Mouse (Mus musculus) cortical plate, adult 2 months (tissue): Measurements from ENCODE around the gene Zbtb37. TPM values are rescaled to one million over a fixed set of nuclear protein-coding genes. Genes with fewer than 3 reads are reported as not detected.
"Not testable (repeated sequence)": the region's sequence is repeated elsewhere in the genome, so short reads cannot be mapped to it uniquely, and the experiment has no call there.

Source experiments
- H3K27ac ChIP-seq: fragments of 200-500 bp; 2 replicates; pipeline ENCODE4 v1.5.1; 2012; ENCODE audit warnings: low read length, control low read depth, inconsistent platforms; ENCODE audit not compliant: insufficient read depth
- H3K4me1 ChIP-seq: fragments of 200-500 bp; 2 replicates; pipeline ENCODE4 v1.6.1; 2011; ENCODE audit warnings: low read length; ENCODE audit not compliant: control insufficient read depth, insufficient read depth
- H3K4me3 ChIP-seq: fragments of 200-500 bp; 2 replicates; pipeline ENCODE4 v1.5.1; 2011; ENCODE audit warnings: mild to moderate bottlenecking, low read length, control low read depth; ENCODE audit not compliant: insufficient read depth
- CTCF ChIP-seq: fragments of 200-500 bp; IDR thresholded peaks from 2 replicates; pipeline ENCODE4 v1.5.1; 2011; ENCODE audit warnings: mild to moderate bottlenecking, control low read depth, low read length; ENCODE audit not compliant: insufficient read depth; ENCODE audit errors: extremely low read depth
- POLR2A ChIP-seq: fragments of 200-500 bp; IDR thresholded peaks from 2 replicates; pipeline ENCODE4 v1.6.1; 2011; ENCODE audit warnings: mild to moderate bottlenecking, low read length, control low read depth; ENCODE audit not compliant: insufficient read depth; ENCODE audit errors: extremely low read depth
- polyA plus RNA-seq: library from polyadenylated mRNA; depleted of rRNA; stranded (reverse); fragments of >200 nt; gene quantifications from 2 replicates; pipeline ENCODE4 v1.2.3, GENCODE M21; 2012

Gene Zbtb37
- polyA plus RNA-seq, 1 experiment, result 4.8 TPM

DNA sequence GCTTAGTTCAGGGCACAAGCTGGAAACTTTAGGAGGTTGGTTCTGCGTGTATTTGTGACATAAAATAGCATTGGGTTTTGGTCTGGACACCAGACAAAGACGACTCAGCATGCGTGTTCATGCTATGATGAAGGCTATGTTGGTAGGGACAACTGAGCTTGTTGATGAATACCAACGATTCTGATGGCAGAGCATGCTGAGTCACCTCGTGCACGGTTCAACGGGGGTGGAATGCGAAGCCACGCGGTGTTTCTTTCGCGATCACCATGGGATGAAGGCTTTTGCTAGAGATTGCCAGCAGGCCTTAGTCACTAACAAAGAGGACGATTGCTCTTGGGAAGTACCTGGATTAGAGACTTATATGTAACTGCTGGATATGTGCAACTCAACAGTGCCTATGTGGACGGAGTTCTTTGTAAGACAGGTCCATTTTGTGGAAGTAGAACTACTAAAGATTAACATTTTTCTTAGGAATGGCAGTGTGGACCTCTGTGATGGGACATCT is 684 bp upstream of the Zbtb37 start:
- H3K27ac ChIP-seq, result peak overlapping the region; percentile 80
- TF ChIP-seq POLR2A (no peak), CTCF (no peak)
- no peaks in the 10 kb centered on the region; the same call in 1 of the 2 replicates for H3K4me1 ChIP-seq
- H3K4me3 ChIP-seq, result peak overlapping the region; percentile 91

DNA sequence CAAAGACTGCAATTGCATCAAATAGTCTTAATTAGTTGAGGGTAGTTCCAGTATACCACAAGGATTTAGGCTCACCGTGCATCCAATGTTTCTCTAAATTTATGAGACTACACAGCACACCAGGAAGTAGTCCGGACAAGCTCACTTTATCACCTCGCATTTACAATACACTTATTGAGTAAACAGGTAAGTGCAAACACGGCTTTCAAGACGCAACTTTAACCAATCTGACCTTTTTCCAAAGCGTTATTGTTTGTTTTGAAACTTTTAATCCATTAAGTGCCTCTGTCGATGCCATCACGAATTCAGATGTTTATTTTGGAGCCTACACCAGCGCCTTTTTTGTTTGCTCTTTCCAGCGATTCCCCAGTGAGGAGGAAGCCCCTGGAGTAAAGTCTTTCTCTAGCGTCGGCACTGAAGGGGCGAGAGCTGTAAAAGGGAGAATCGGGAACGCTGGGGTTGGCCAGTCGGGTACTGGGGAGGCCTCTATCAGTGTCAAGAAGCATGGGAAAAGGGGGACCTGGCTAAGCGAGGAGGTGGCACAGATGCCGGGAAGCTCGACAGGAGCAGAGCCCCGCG is 704 bp downstream of the Zbtb37 start:
- Histone ChIP-seq H3K27ac (peak overlapping the region; percentile 44; the same call in 1 of the 2 replicates), H3K4me1 (no peaks in the 10 kb centered on the region; the same call in 1 of the 2 replicates), H3K4me3 (peak overlapping the region; percentile 91)
- no peak for TF ChIP-seq CTCF
- TF ChIP-seq POLR2A, result no peak

DNA sequence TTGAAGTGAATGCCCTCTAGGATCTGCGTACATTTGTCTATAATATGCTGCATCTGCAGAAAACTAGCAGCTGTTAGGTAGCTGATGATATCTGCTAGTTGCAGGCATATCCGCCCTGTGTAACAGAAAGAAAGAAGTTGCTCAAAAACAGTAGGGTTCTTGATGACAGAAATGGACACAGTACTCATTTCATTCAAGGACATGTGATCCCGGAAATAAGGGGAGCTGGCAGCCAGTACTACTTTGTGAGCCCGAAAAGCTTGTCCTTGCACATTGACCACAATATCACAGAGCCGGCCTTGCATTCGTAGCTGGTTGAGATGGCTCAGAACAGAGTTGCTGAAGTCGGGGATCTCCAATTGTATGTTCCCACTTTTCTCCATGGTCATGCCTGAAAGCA is 2.3 kb downstream of the Zbtb37 start:
- TF ChIP-seq CTCF (no peak), POLR2A (no peak)
- Histone ChIP-seq H3K4me1 (no peaks in the 10 kb centered on the region; the same call in 1 of the 2 replicates), H3K27ac (no peak overlapping the region), H3K4me3 (no peak overlapping the region)

DNA sequence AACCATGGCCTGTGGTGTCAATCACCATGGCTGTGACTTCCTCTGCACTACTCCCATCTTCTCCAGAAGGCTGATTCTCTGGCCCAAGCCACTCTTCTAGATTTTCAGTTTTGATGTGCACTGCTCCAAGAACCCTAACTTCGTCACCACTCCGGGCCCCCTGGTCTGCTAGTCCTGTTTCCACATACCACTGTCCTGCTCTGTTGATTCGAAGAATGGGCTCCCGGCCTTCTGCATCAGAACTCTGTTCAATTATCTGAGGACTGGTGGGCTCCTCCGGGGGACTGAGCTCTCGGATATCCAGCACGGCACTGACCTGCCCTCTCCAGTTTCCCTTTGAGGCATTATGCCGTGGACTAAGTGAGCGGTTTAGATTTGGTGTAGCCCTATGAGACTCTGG is 2.8 kb downstream of the Zbtb37 start:
- no peak overlapping the region for H3K27ac ChIP-seq
- no peak for TF ChIP-seq CTCF
- no peak for TF ChIP-seq POLR2A
- no peak overlapping the region for H3K4me3 ChIP-seq
- H3K4me1 ChIP-seq, result no peaks in the 10 kb centered on the region; the same call in 1 of the 2 replicates

DNA sequence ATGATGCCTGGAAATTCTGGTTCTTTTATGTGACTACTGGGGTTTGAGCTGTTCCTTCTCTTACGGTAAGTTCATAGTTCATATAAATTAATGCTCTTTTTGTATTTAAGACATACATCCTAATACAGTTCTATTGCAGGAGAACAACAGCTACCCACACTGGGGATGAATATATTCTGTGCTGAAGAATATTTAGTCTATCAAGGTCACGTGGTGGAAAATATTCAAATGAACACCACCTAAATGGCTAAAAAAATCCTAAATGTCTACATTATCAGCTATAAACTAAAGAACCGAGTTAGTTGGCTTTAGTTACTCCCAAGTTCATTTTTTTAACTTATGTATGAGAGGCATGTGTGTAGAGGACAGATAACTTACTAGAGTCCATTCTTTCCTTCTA is 4.6 kb downstream of the Zbtb37 start:
- TF ChIP-seq POLR2A, result no peak
- no peak for TF ChIP-seq CTCF
- no peak overlapping the region for H3K4me3 ChIP-seq
- H3K4me1 ChIP-seq, result no peaks in the 10 kb centered on the region; the same call in 1 of the 2 replicates
- H3K27ac ChIP-seq, result no peak overlapping the region

DNA sequence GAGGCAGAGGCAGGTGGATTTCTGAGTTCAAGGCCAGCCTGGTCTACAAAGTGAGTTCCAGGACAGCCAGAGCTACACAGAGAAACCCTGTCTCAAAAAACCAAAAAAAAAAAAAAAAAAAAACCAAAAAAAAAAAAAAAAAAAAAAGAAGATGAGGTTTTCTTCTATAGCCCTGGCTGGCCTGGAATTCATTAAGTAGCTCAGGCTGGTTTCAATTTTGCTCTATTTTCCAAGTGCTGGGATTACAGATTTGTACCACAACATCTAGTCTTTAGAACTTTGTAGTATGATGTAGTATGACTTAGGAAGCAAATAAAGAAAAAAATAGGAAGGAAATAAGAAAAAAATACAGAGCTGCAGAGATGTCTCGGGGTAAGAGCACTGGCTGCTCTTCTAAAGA is 6.2 kb downstream of the Zbtb37 start:
- H3K27ac ChIP-seq, H3K4me3 ChIP-seq, H3K4me1 ChIP-seq: not testable (repeated sequence)

DNA sequence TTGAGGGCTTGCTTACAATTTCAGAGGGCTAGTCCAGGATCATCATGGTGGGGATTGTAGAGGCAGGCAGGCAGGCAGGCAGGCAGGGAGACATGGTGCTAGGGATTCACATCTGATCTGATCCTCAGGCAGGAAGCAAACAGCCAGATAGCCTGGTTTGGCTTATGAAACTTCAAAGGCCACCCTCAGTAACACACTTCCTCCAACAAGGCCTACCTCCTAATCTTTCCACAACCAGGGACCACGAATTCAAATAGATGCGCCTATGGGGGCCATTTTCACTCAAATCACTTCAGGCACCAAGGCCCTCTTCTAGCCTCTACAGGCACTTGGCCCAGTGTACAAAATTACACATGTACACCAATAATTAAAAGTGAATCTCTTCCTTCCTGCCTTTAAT is 7.5 kb downstream of the Zbtb37 start:
- H3K27ac ChIP-seq, result no peak overlapping the region
- H3K4me1 ChIP-seq, result no peaks in the 10 kb centered on the region
- TF ChIP-seq POLR2A (no peak), CTCF (no peak)
- H3K4me3 ChIP-seq, result no peak overlapping the region

DNA sequence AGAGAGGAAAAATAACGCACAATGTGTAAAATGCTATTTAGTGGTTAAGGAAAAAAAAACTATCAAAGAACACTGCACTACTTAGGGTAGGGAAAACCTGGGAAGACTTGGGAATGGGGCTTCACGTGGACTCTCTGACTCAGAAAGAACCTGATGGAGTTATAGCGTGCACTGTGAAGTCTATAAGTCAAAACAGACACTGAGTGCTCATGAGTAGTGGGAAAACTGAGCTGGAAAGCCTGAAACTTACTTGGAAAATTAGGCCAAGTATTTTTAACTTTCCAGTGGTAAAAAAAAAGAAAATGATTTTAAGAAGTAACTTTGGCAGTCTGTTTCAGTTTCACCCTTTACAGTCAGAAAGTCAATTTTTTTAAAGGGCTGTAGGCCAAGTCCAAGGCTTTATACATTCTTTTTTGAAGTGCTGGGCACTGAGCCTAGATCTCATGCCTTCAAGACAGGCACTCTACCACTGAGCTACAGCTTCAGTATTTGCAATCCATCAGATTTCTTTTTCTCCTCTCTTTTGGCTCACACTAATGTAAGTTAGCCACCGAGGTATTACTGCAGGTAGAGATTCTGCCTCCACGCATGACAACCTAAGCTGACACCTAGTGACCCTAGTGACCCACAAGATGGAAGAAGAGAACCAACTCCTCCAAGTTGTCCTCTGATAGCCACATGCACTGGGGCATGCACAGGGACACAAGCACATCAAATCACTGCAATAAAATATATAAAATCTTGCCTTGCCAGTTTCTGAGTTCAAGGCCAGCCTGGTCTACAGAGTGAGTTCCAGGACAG is 9.0 kb downstream of the Zbtb37 start:
- no peak overlapping the region for H3K27ac ChIP-seq
- TF ChIP-seq CTCF, result no peak
- TF ChIP-seq POLR2A, result no peak
- no peak overlapping the region for H3K4me3 ChIP-seq
- H3K4me1 ChIP-seq, result no peaks in the 10 kb centered on the region

DNA sequence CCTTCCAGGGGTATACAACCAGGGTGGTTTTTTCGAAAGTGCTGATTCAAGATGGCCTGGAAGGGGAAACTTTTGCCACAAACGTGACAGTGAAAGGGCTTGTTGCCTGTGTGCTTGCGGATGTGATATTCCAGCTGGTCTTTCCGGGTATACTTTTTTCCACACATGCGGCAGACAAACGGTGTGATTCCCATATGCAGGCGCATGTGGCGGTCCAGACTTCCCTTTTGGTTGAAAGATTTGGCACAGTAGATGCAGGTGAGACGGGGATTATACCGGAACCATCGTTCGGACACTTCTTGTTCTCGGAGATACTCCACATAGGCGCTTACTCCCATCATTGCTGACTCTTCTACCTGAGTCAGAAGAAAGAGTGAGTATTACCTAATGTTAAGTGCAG is 14.6 kb downstream of the Zbtb37 start:
- Histone ChIP-seq H3K27ac (no peak overlapping the region), H3K4me3 (no peak overlapping the region), H3K4me1 (no peaks in the 10 kb centered on the region)
- TF ChIP-seq POLR2A (no peak), CTCF (no peak)

DNA sequence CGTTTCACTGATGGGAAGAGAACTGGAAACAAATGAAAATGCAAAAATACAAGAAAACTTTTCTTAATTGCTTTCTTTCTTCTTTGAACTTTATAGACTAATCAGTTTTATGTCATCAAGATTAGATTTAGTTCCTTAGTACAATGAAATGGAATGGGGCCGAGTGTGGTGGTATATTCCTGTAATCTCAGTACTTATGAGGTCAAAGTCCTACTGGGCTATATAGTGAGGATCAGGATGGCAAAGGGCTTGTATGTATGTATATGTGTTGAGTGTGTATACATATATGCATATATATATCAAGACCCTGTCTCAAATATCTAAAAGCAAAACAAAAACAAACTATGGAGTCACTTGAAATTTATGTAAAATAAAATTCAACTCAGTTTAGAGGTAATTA is 18.3 kb downstream of the Zbtb37 start:
- no peak overlapping the region for H3K27ac ChIP-seq
- no peaks in the 10 kb centered on the region for H3K4me1 ChIP-seq
- TF ChIP-seq POLR2A (no peak), CTCF (no peak)
- no peak overlapping the region for H3K4me3 ChIP-seq
